Mouse (Mus musculus): ENCODE measurements at regions not wholly inside any gene's neighbourhood (a gene's known extent, or its start where the extent isn't known, plus 50 kb on each side); places are given as distances from the start of the nearest gene placed in this dataset.

- no peak for TF ChIP-seq CTCF (IDR thresholded peaks at IDR 0.05; ENCODE audit: low read depth, low read length)
- no peak for TF ChIP-seq POLR2A (IDR thresholded peaks at IDR 0.05; ENCODE audit: borderline replicate concordance, low read depth, low read length)
Measured at GRCm38 (mm10) chr13:30600625-30601407, 55.7 kb upstream of the Uqcrfs1 start.
